In the genomic region with DNA sequence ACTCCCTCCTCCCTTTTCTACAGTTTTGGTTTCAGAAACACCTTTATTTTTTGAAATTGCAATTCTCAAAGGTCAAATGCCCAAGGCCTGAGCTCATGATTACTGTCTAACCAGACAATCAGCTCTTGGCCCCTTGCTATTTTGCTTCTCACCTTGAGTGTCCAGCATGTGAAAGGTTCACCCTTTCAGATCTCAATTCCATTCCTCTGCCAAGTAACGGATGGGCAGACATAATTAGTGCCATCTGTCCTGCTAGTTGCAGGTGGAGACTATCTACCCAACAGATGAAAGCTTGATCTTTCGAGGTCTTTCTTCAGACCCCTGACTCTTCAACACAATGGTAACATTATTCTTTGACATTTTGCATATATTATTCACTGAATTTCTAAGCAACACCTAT, we compare ENCODE assay signal across 21 mouse cellular contexts.
DNase-seq lines count a peak whose midpoint lies in the region; ATAC-seq and TF ChIP-seq lines count a peak whose summit lies in the region.
"Had no signal": no experiment of that assay in that cellular context is flagged by ENCODE, and none has a peak within 500 bp of the region (broad histone marks: within the 10 kb centered on the region; RNA-seq: fewer than 3 reads in every experiment).

No protein-coding gene starts in this region.

- H3K27ac ChIP-seq in kidney, embryonic 14.5 days (ENCODE audit: low read depth, low read length) = no peak overlapping the region
- H3K27ac ChIP-seq in heart, adult 2 months = no peak overlapping the region
- H3K27ac ChIP-seq: embryonic facial prominence, embryonic 13.5 days; forebrain, embryonic 12.5 days; hindbrain, embryonic 10.5 days; hindbrain, embryonic 15.5 days had no signal

- WGBS in kidney, embryonic 14.5 days = 88% methylated on average over 2 of the region's 2 CpGs
- 87% methylated on average over 2 of the region's 2 CpGs for WGBS in heart, adult 2 months

- TF ChIP-seq CTCF in heart, adult 2 months (IDR thresholded peaks at IDR 0.05) = no peak

- no peak for ATAC-seq in kidney, embryonic 14.5 days (ENCODE audit: low FRiP score, low TSS enrichment)
- ATAC-seq: forebrain, embryonic 16.5 days; inflammation-experienced regulatory T-cells, adult 6 months; intestine, postnatal 0 days; Patski had no signal

- H3K4me1 ChIP-seq in kidney, embryonic 14.5 days (ENCODE audit: control insufficient read depth, insufficient read depth, low read length) = no peaks in the 10 kb centered on the region
- no peaks in the 10 kb centered on the region for H3K4me1 ChIP-seq in heart, adult 2 months (ENCODE audit: control insufficient read depth, insufficient read depth, low read length)
- H3K4me1 ChIP-seq: embryonic facial prominence, embryonic 13.5 days; forebrain, embryonic 12.5 days; heart, embryonic 12.5 days; hindbrain, embryonic 10.5 days; hindbrain, embryonic 15.5 days had no signal

- DNase-seq in left cerebral cortex, postnatal 4 days = peak; percentile 13
- no peak for DNase-seq in left cerebral cortex, postnatal 25 days (ENCODE audit: low spot score in 2 of 2)
- peak; percentile 31 for DNase-seq in cerebellum, adult 11-12 months
- peak; percentile 50 for DNase-seq in cerebellum, adult 9-10 months
- DNase-seq in cerebellum, postnatal 25 days = peak; percentile 42 to 66
- DNase-seq in spleen, adult 18-20 months = no peak
- no peak for DNase-seq in heart, adult 2 months
- DNase-seq: adrenal gland, postnatal 10 days; gastrocnemius, postnatal 14 days; kidney, adult 9 months had no signal

- H3K9me3 ChIP-seq in kidney, embryonic 14.5 days (ENCODE audit: control insufficient read depth, low read length) = no peaks in the 10 kb centered on the region
- H3K9me3 ChIP-seq: embryonic facial prominence, embryonic 13.5 days; forebrain, embryonic 12.5 days; heart, embryonic 12.5 days; hindbrain, embryonic 10.5 days; hindbrain, embryonic 15.5 days had no signal

- TF ChIP-seq POLR2A in heart, adult 2 months (IDR thresholded peaks at IDR 0.05; ENCODE audit: insufficient read depth, low read depth, low read length) = no peak

- no peaks in the 10 kb centered on the region for H3K27me3 ChIP-seq in kidney, embryonic 14.5 days (ENCODE audit: control insufficient read depth, insufficient read depth, low read length)
- no peaks in the 10 kb centered on the region for H3K27me3 ChIP-seq in heart, adult 2 months (ENCODE audit: control insufficient read depth, insufficient read depth, low read length)
- H3K27me3 ChIP-seq: CH12.LX; embryonic facial prominence, embryonic 13.5 days; forebrain, embryonic 12.5 days; heart, embryonic 12.5 days; hindbrain, embryonic 15.5 days; Patski had no signal

- TF ChIP-seq EP300 in heart, adult 2 months (IDR thresholded peaks at IDR 0.05; ENCODE audit: insufficient read depth, low read depth, low read length) = no peak

- no peak overlapping the region for H3K4me3 ChIP-seq in kidney, embryonic 14.5 days (ENCODE audit: low read length)
- no peak overlapping the region for H3K4me3 ChIP-seq in heart, adult 2 months
- H3K4me3 ChIP-seq: embryonic facial prominence, embryonic 13.5 days; forebrain, embryonic 12.5 days; heart, embryonic 12.5 days; hindbrain, embryonic 10.5 days; hindbrain, embryonic 15.5 days had no signal

- H3K9ac ChIP-seq in kidney, embryonic 14.5 days (ENCODE audit: low read depth, low read length) = no peak overlapping the region
- no peak overlapping the region for H3K9ac ChIP-seq in heart, adult 2 months (ENCODE audit: low read depth, low read length)
- H3K9ac ChIP-seq: embryonic facial prominence, embryonic 13.5 days; forebrain, embryonic 12.5 days; heart, embryonic 12.5 days; hindbrain, embryonic 15.5 days had no signal

- intact Hi-C loops in left cerebral cortex, postnatal 4 days (cut with DNase I) = no loop called here
- intact Hi-C loops in left cerebral cortex, postnatal 25 days (cut with DNase I) = no loop called here
- intact Hi-C loops in heart, adult 2 months (cut with DNase I) = no loop called here

- H3K4me2 ChIP-seq in kidney, embryonic 14.5 days (replicated peaks; ENCODE audit: low read depth, low read length) = no peak overlapping the region
- H3K4me2 ChIP-seq: embryonic facial prominence, embryonic 13.5 days; forebrain, embryonic 12.5 days; heart, embryonic 12.5 days; hindbrain, embryonic 15.5 days had no signal

- no peaks in the 10 kb centered on the region for H3K79me2 ChIP-seq in heart, adult 2 months (replicated peaks; ENCODE audit: control insufficient read depth, insufficient read depth, low read length)

- no peaks in the 10 kb centered on the region for H3K36me3 ChIP-seq in kidney, embryonic 14.5 days (ENCODE audit: control insufficient read depth, insufficient read depth, low read length)
- H3K36me3 ChIP-seq in heart, adult 2 months (ENCODE audit: control insufficient read depth, insufficient read depth, low read length) = no peaks in the 10 kb centered on the region
- H3K36me3 ChIP-seq: embryonic facial prominence, embryonic 13.5 days; forebrain, embryonic 12.5 days; heart, embryonic 12.5 days; hindbrain, embryonic 10.5 days; hindbrain, embryonic 15.5 days had no signal

Comparison
In these comparisons a context has a peak if more than half of its experiments do, and no peak if none do; other contexts are left out.
1. DNase-seq: peak in left cerebral cortex, postnatal 4 days (single experiment), cerebellum, adult 11-12 months (single experiment), cerebellum, adult 9-10 months (single experiment) and cerebellum, postnatal 25 days (2 of 2); none in left cerebral cortex, postnatal 25 days (0 of 2), spleen, adult 18-20 months (0 of 2) and heart, adult 2 months (0 of 2).